Mouse (Mus musculus) neural tube, embryonic 15.5 days (tissue): ENCODE results near the gene Cxcl15. TPM values are rescaled to one million over a fixed set of nuclear protein-coding genes. Genes with fewer than 3 reads are reported as not detected.
A peak's percentile ranks its signal among the peaks of the same experiment; 100 is the strongest.

Experiments
- ATAC-seq: fragments of 200-750 bp; cut with Nextera tagmentation; 2 replicates; pipeline ENCODE4 v1.8.0; 2017; ENCODE audit warnings: mild to moderate bottlenecking, moderate TSS enrichment, moderate library complexity; ENCODE audit not compliant: low FRiP score
- H3K27ac ChIP-seq: fragments of 300-500 bp; sonication (generic); replicated peaks from 2 replicates; pipeline ENCODE4 v1.5.1; 2015; ENCODE audit warnings: mild to moderate bottlenecking, inconsistent platforms
- H3K27me3 ChIP-seq: fragments of 300-500 bp; sonication (generic); replicated peaks from 2 replicates; pipeline ENCODE4 v1.6.1; 2015; ENCODE audit warnings: inconsistent platforms
- H3K36me3 ChIP-seq: fragments of 300-500 bp; sonication (generic); 2 replicates; pipeline ENCODE4 v1.6.1; 2015; ENCODE audit warnings: inconsistent platforms
- H3K4me1 ChIP-seq: fragments of 300-500 bp; sonication (generic); 2 replicates; pipeline ENCODE4 v1.6.1; 2015; ENCODE audit warnings: inconsistent platforms
- H3K4me2 ChIP-seq: fragments of 300-500 bp; sonication (generic); 2 replicates; pipeline ENCODE4 v1.6.1; 2015; ENCODE audit warnings: inconsistent platforms, mild to moderate bottlenecking, moderate library complexity
- H3K4me3 ChIP-seq: fragments of 300-500 bp; sonication (generic); replicated peaks from 2 replicates; pipeline ENCODE4 v1.5.1; 2015; ENCODE audit warnings: mild to moderate bottlenecking, inconsistent platforms
- H3K9ac ChIP-seq: fragments of 300-500 bp; sonication (generic); replicated peaks from 2 replicates; pipeline ENCODE4 v1.6.1; 2015; ENCODE audit warnings: mild to moderate bottlenecking, inconsistent platforms
- H3K9me3 ChIP-seq: fragments of 300-500 bp; sonication (generic); replicated peaks from 2 replicates; pipeline ENCODE4 v1.6.1; 2016; ENCODE audit warnings: inconsistent platforms
- WGBS: fragments of 180-500 bp; shearing (Covaris S2); methylation state at CpG from one replicate; pipeline ENCODE4 v1.1.7; 2015; ENCODE audit warnings: mixed read lengths; 5-methylcytosine and 5-hydroxymethylcytosine counted together
- polyA plus RNA-seq: library from polyadenylated mRNA; unstranded; fragments of >200 nt; fragmentation: Nextera tagmentation; extraction: Ambion mirVana; gene quantifications from 2 replicates; pipeline ENCODE4 v1.2.1, GENCODE M21; 2015

The Cxcl15 gene
- not detected in 2 replicates for polyA plus RNA-seq

DNA sequence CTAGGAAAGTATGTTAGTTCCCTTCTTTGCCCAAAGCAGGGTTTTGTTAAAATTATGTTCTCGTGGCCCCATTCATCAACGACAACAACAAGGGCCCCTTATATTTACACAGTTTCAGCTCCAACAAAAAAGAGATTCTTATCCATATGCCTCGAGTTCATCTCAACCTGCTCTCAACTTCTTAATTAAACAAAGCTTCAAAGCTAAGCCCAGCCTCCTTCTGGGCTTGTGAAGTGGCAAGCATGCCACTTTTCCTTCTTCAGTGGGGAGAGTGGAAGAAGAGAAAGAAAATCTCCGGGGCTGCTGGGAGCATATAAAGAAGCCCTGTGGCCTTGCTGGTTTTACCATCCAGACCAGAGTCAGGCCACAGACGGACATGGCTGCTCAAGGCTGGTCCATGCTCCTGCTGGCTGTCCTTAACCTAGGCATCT lies at the start of gene Cxcl15:
Cxcl15 (plus strand) TSS at position 340 of the 431 bp plus-strand sequence.
- Histone ChIP-seq H3K27ac (no peak within 1 kb of the TSS), H3K36me3 (no peaks in the 10 kb centered on the region), H3K4me1 (no peaks in the 10 kb centered on the region), H3K4me2 (no peak within 1 kb of the TSS), H3K4me3 (no peak within 1 kb of the TSS), H3K9me3 (no peaks in the 10 kb centered on the region), H3K9ac (no peak within 1 kb of the TSS), H3K27me3 (no peaks in the 10 kb centered on the region)
- no peak for ATAC-seq
- WGBS: 82% methylated on average over 5 of the region's 5 CpGs

DNA sequence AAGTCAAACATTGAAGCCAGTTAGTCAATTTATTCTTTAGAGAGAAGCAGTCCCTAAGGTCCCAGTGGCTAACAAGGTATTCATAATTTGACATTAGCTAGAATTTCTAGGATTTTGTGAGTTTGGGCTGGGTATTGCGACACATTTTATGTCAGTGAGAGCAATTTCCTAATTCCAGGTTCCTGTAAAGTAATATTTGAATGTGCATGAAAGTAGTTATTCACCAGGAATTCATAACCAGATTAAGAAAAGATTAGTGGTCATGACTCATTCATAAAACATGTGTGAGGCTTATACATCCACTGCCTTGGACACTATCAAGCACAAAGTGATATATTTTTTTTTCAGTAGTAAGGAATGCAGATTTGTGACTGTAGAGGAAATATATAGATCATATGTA lies 40.4 kb upstream of the Cxcl15 start:
- no peak overlapping the region for H3K9ac ChIP-seq
- 96% methylated on average over 1 of the region's 1 CpGs for WGBS
- no peaks in the 10 kb centered on the region for H3K27me3 ChIP-seq
- ATAC-seq: no peak
- H3K9me3 ChIP-seq: no peaks in the 10 kb centered on the region
- H3K4me3 ChIP-seq: no peak overlapping the region
- peaks cover 6% of the 10 kb centered on the region for H3K4me1 ChIP-seq
- H3K27ac ChIP-seq: no peak overlapping the region
- no peak overlapping the region for H3K4me2 ChIP-seq
- H3K36me3 ChIP-seq: no peaks in the 10 kb centered on the region

DNA sequence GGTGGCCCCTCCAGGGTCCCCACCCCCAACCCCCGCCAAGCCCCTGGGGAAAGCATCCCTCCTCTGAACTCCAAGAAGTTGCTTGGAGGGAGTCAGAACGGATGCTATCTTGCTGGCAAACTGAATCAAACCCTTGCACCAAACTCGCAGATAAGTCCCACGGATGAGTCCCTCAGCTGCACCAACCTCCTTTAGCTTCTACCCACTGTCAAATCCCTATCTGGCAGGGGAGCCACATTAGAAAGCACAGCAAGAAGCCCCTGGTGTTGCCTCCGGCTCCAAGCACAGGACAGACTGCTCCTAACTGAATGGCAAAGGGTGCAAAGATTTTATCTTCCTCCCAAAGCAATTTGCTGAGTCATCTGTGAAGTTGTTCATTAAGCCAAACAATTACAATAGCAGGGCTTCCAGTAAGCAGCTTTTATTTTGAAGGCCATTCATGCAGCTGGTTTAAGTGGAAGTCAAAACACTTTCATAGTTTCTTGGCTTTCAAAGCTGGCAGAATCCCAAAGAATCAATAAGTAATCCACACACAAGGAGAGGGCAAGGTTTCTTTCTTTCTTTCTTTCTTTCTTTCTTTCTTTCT lies 36.2 kb upstream of the Cxcl15 start:
- 58% methylated on average over 5 of the region's 5 CpGs for WGBS
- Histone ChIP-seq H3K36me3 (no peaks in the 10 kb centered on the region), H3K27me3 (0 out of 2 replicates have a peak, but pooled peaks cover 7% of the 10 kb centered on the region), H3K9me3 (no peaks in the 10 kb centered on the region), H3K9ac (no peak overlapping the region), H3K4me1 (peaks cover 15% of the 10 kb centered on the region), H3K27ac (no peak overlapping the region), H3K4me2 (no peak overlapping the region), H3K4me3 (no peak overlapping the region)
- ATAC-seq: no peak

DNA sequence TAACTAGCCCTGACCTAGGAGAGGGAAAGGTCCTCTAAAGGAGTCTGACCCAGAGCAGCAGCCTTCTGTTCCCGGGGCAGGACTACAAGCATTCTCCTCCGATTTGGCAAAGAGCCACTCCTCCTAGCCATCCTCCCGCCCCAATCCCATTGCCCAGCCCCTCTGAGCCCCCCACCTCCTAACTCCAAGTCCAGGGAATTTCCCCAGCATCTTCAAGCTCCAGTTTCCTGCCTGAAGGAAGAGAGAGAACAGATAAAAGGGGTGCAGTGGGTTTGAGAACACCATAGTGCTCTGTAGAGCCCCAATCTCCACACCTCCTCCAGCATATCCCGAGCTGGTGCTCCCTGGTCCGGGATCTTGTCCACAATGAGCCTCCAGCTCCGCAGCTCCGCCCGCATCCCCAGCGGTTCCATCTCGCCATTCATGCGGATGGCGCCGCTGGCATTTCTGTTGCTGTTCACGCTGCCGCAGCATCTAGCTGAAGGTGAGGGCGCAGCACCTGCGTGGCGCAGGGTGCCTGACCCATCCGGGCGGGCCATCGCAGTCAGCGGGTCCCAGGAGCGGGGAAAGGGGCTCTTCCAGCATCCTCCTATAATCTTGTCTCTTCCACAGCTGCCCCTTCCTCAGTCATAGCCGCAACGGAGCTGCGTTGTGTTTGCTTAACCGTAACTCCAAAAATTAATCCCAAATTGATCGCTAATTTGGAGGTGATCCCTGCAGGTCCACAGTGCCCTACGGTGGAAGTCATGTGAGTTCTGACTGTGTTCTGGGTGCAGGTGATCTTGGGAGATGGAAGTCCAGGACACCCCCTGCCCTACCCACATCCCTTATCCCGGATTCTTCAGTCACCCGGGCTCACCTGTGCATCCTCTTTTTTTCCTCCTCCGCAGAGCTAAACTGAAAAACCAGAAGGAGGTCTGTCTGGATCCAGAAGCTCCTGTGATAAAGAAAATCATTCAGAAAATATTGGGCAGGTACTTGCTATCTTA lies 35.0 kb upstream of the Cxcl15 start, which contains the start of gene Cxcl5:
Cxcl5 (plus strand) TSS at position 284 of the 989 bp plus-strand sequence.
- Histone ChIP-seq H3K9me3 (no peaks in the 10 kb centered on the region), H3K9ac (peak within 1 kb of the TSS; percentile 74), H3K4me1 (peaks cover 15% of the 10 kb centered on the region), H3K4me3 (peak within 1 kb of the TSS; percentile 57), H3K27me3 (0 out of 2 replicates have a peak, but pooled peaks cover 7% of the 10 kb centered on the region), H3K27ac (no peak within 1 kb of the TSS), H3K4me2 (peak within 1 kb of the TSS; percentile 95), H3K36me3 (no peaks in the 10 kb centered on the region)
- peak; percentile 78 for ATAC-seq
- 6% methylated on average over 32 of the region's 32 CpGs for WGBS

DNA sequence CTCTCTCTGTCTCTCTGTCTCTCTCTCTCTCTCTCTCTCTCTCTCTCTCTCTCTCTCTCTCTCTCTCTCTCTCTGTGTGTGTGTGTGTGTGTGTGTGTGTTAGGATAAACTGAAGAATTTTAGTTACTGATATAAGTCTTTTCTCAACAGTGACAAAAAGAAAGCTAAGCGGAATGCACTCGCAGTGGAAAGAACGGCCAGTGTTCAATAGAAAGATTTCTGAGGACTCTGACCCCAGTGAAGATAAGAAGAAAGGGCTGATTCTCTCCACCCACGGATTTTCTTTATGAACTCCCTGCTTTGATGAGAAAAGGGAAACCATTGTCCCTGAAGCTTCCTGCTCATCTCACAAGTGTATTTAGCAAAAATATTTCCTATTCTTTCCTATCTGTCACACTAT lies 34.0 kb upstream of the Cxcl15 start:
- Histone ChIP-seq H3K4me2 (no peak overlapping the region; the same call in 1 of the 2 replicates), H3K4me3 (no peak overlapping the region), H3K4me1 (peaks cover 15% of the 10 kb centered on the region), H3K9ac (no peak overlapping the region), H3K27me3 (0 out of 2 replicates have a peak, but pooled peaks cover 7% of the 10 kb centered on the region), H3K9me3 (no peaks in the 10 kb centered on the region), H3K36me3 (no peaks in the 10 kb centered on the region), H3K27ac (no peak overlapping the region)
- 45% methylated on average over 4 of the region's 4 CpGs for WGBS
- no peak for ATAC-seq

DNA sequence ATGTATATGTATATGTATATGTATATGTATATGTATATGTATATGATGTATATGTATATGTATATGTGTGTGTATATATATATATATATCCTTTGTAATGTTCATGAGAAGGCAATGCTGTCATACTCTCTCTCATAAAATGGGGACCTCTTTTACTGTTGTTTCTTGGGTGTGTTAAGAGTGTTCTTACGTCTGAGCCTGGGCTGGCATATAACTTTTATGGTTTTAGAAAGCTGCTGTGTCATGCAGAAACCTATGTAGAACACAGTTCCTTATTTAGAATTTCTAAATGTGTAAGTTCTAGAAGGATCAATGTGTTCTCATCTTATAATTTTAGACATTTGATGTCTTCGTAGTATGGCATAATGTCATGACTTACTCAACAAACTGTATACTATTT lies 33.5 kb upstream of the Cxcl15 start:
- WGBS: 95% methylated on average over 2 of the region's 2 CpGs

DNA sequence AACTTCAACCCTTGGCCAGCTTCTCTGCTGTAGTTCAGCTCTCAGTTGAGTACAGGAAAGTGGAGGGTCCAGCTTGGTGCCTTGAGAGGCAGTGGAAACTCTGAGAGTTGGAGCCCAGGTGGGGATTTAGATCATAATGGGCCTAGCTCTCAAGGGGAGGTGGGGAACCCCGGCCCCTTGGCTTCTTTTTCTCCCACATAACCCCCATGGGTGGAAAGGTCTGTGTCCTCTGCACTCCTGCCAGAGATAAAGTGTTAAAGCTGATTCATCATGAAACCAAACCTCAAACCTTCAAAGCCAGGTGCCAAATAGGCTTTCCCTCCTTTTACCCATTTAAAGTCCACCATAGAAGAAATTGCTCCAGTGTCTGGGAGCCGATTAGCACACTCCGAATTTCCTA lies 32.5 kb upstream of the Cxcl15 start:
- Histone ChIP-seq H3K9ac (no peak overlapping the region), H3K9me3 (no peaks in the 10 kb centered on the region), H3K4me3 (no peak overlapping the region), H3K4me2 (no peak overlapping the region), H3K27ac (no peak overlapping the region), H3K27me3 (0 out of 2 replicates have a peak, but pooled peaks cover 7% of the 10 kb centered on the region), H3K4me1 (peaks cover 15% of the 10 kb centered on the region), H3K36me3 (no peaks in the 10 kb centered on the region)
- ATAC-seq: no peak
- 91% methylated on average over 3 of the region's 3 CpGs for WGBS

More for the DNA sequence above, 33.5 kb upstream of the Cxcl15 start:
- Histone ChIP-seq H3K36me3 (no peaks in the 10 kb centered on the region), H3K4me2 (no peak overlapping the region), H3K9ac (no peak overlapping the region), H3K9me3 (no peaks in the 10 kb centered on the region), H3K4me3 (no peak overlapping the region), H3K4me1 (peaks cover 15% of the 10 kb centered on the region), H3K27ac (no peak overlapping the region), H3K27me3 (0 out of 2 replicates have a peak, but pooled peaks cover 7% of the 10 kb centered on the region)
- ATAC-seq: no peak

DNA sequence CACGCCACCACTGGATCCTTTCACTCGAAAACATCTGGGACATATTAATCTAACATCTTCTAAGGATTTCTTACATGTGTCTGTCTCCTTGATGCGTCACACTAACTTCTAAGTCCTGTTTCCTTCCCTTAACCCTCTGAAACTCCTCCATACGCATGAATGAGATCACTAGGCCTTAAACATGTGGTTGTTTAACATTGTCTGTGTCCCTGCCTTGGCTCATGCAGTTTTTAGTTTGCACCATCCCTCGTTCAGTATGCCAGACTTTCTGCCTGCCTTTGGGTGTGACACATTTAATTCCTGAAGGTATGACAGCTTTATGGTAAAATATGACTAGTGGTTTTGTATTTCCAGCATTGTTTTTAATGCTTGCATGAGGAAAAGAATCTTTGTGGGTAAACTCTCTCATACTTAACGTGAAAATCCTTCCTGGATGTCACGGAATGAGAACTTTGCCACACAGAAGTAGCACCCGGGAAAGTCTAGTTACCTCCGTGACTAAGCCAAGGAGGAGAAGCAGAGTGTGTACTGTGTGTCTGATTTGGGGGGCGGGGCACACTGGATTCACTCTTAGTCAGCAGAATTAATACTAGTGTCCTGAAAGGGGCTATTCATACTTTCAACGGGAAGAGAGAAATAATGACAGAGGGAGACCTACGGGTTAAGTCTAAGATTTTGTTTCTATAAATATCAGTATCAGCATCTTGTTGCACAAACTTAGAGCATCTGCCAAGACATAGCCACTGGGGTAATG lies 30.2 kb upstream of the Cxcl15 start:
- Histone ChIP-seq H3K9ac (no peak overlapping the region), H3K27ac (no peak overlapping the region), H3K9me3 (no peaks in the 10 kb centered on the region), H3K4me1 (peaks cover 8% of the 10 kb centered on the region), H3K27me3 (0 out of 2 replicates have a peak, but pooled peaks cover 7% of the 10 kb centered on the region), H3K36me3 (no peaks in the 10 kb centered on the region), H3K4me3 (no peak overlapping the region), H3K4me2 (no peak overlapping the region)
- 81% methylated on average over 12 of the region's 12 CpGs for WGBS
- no peak for ATAC-seq

DNA sequence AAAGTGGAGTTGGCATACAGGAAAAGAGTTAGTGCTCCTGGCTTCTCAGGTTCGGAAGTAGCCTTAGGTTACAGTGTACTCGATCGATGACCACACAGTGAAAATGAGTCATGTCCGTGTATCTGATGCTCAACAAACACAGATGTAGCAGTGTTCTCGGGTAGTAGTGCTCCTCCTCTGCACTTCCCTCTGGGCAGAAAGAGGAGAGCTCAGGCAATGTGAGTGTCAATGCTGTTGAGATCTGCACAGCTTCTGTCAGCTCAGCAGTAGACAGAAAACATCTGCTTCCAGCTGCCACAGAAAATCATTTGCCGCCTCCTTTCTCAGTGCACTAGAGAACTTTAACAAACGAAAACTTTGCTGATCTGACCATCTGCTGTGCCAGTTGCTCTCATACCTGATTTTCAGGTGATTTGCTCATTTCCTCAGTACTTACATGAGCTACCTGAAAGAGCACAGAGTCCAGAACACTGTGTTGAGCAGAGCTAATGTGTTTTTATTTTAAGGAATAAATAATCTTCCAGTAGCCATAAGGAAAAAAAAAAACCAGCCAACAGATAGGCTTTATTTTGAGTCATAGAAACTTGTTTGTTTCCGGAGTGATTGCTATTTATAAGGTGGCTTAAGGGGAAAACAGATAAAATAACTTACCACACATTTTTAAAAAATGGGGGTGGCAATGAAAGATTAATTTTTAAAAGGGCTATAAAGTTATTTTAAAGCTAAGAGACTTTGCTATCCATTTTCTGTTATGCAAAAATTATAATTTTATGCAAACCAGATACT lies 28.3 kb upstream of the Cxcl15 start:
- Histone ChIP-seq H3K4me2 (no peak overlapping the region), H3K36me3 (no peaks in the 10 kb centered on the region), H3K27ac (no peak overlapping the region), H3K9ac (no peak overlapping the region), H3K9me3 (no peaks in the 10 kb centered on the region), H3K27me3 (0 out of 2 replicates have a peak, but pooled peaks cover 4% of the 10 kb centered on the region), H3K4me1 (no peaks in the 10 kb centered on the region), H3K4me3 (no peak overlapping the region)
- ATAC-seq: no peak
- 81% methylated on average over 8 of the region's 8 CpGs for WGBS

DNA sequence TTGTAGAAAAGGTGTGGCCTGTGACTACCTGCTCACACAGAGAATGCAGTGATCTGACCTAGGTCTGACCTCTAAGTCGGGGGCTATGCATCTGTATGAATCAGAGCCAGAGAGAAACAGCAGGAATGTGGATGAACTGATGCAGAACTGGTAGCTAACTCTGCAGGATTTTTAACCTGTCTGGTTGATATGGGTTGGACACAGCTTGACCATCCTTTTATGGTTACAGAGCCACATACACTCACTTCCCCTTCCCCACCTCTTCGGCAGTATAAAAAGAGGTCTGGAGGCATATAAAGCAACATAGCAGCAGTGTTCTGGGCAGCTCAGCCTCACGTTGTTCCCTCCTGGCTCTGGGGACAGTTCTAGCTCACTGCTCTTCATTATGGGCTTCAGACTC lies 26.1 kb upstream of the Cxcl15 start, which contains the start of gene Ppbp:
Ppbp (plus strand) TSS at position 301 of the 400 bp plus-strand sequence.
- no peak within 1 kb of the TSS for H3K9ac ChIP-seq
- no peaks in the 10 kb centered on the region for H3K4me1 ChIP-seq
- no peak within 1 kb of the TSS for H3K27ac ChIP-seq
- no peak for ATAC-seq
- H3K4me3 ChIP-seq: no peak within 1 kb of the TSS
- no peaks in the 10 kb centered on the region for H3K9me3 ChIP-seq
- H3K4me2 ChIP-seq: no peak within 1 kb of the TSS
- H3K27me3 ChIP-seq: no peaks in the 10 kb centered on the region
- no peaks in the 10 kb centered on the region for H3K36me3 ChIP-seq
- 65% methylated on average over 3 of the region's 3 CpGs for WGBS
